8 mouse cellular contexts compared by ENCODE assay signal in genomic region chr11:121235475-121236238, GRCm38 (mm10). TPM values are rescaled to one million over a fixed set of nuclear protein-coding genes. Genes with fewer than 3 reads are reported as not detected.
A peak's percentile ranks its signal among the peaks of the same experiment; 100 is the strongest.
DNase-seq lines count a peak whose midpoint lies in the region; ATAC-seq lines count a peak whose summit lies in the region.

No protein-coding gene starts in this region.

- H3K4me3 ChIP-seq in heart, embryonic 15.5 days = no peak overlapping the region
- peak overlapping the region; percentile 61; the same call in 1 of the 2 replicates for H3K4me3 ChIP-seq in midbrain, embryonic 15.5 days

- H3K9ac ChIP-seq in heart, embryonic 15.5 days = no peak overlapping the region
- no peak overlapping the region for H3K9ac ChIP-seq in midbrain, embryonic 15.5 days

- no peak for ATAC-seq in heart, embryonic 15.5 days (replicated peaks; ENCODE audit: insufficient number of reproducible peaks, insufficient read depth, low FRiP score, low read depth)
- ATAC-seq in midbrain, embryonic 15.5 days (replicated peaks) = no peak

- DNase-seq in layer of hippocampus, postnatal 10 days (ENCODE audit: low spot score in 2 of 2) = peak; percentile 38 to 49
- DNase-seq in layer of hippocampus, postnatal 25 days (ENCODE audit: extremely low spot score in 1 of 2, low spot score in 1 of 2) = no peak
- DNase-seq in c-Kit-positive CD71-positive TER-119-positive erythroid progenitor cells, embryonic 14.5 days (ENCODE audit: low spot score) = peak; percentile 71
- DNase-seq in kidney, postnatal 4 days = peak; percentile 56 to 70
- peak; percentile 74 to 81 for DNase-seq in thymus, postnatal 10 days (ENCODE audit: low spot score in 2 of 2)
- no peak for DNase-seq in layer of hippocampus, adult 11-12 months (ENCODE audit: low spot score)

- 30% methylated on average over 9 of the region's 9 CpGs for WGBS in heart, embryonic 15.5 days
- WGBS in midbrain, embryonic 15.5 days = 29% methylated on average over 9 of the region's 9 CpGs

- H3K36me3 ChIP-seq in heart, embryonic 15.5 days = 0 out of 2 replicates have a peak, but pooled peaks cover 12% of the 10 kb centered on the region
- no peaks in the 10 kb centered on the region for H3K36me3 ChIP-seq in midbrain, embryonic 15.5 days (replicated peaks)

- peak overlapping the region; percentile 100 for H3K27ac ChIP-seq in heart, embryonic 15.5 days
- H3K27ac ChIP-seq in midbrain, embryonic 15.5 days = peak overlapping the region; percentile 99

- no peaks in the 10 kb centered on the region for H3K27me3 ChIP-seq in heart, embryonic 15.5 days
- no peaks in the 10 kb centered on the region for H3K27me3 ChIP-seq in midbrain, embryonic 15.5 days (replicated peaks)

- no peaks in the 10 kb centered on the region for H3K9me3 ChIP-seq in heart, embryonic 15.5 days (replicated peaks)
- H3K9me3 ChIP-seq in midbrain, embryonic 15.5 days = no peaks in the 10 kb centered on the region

- H3K4me2 ChIP-seq in heart, embryonic 15.5 days = peak overlapping the region; percentile 64
- peak overlapping the region; percentile 56; the same call in 1 of the 2 replicates for H3K4me2 ChIP-seq in midbrain, embryonic 15.5 days

- peaks cover 43% of the 10 kb centered on the region for H3K4me1 ChIP-seq in heart, embryonic 15.5 days (replicated peaks)
- H3K4me1 ChIP-seq in midbrain, embryonic 15.5 days = peaks cover 35% of the 10 kb centered on the region

RNA-seq across cellular contexts. Expression of gene Narf, which starts 1.4 kb away (rescaled TPM):
- total RNA-seq in layer of hippocampus, postnatal 10 days (2021) = 10 to 100 TPM; 58.2 to 71.4 TPM
- 10 to 100 TPM; 52.9 to 55.6 TPM for total RNA-seq in layer of hippocampus, postnatal 25 days (2021)
- 52.4 and 65.6 TPM in 2 replicates for polyA plus RNA-seq in heart, embryonic 15.5 days (2015; fragmentation: Nextera tagmentation; extraction: Ambion mirVana)
- 101 and 106 TPM in 2 replicates for polyA plus RNA-seq in midbrain, embryonic 15.5 days (2015; fragmentation: Nextera tagmentation; extraction: Ambion mirVana)

RNA-seq across cellular contexts. Expression of gene Cybc1, which starts 6.5 kb away (rescaled TPM):
- 10 to 100 TPM; 30.6 to 31.7 TPM for total RNA-seq in layer of hippocampus, postnatal 10 days (2021)
- total RNA-seq in layer of hippocampus, postnatal 25 days (2021) = 10 to 100 TPM; 23.3 to 24.0 TPM
- polyA plus RNA-seq in heart, embryonic 15.5 days (2015; fragmentation: Nextera tagmentation; extraction: Ambion mirVana) = 19.1 and 29.7 TPM in 2 replicates
- polyA plus RNA-seq in midbrain, embryonic 15.5 days (2015; fragmentation: Nextera tagmentation; extraction: Ambion mirVana) = 38.4 and 41.4 TPM in 2 replicates

RNA-seq across cellular contexts. Expression of gene Foxk2, which starts 24.1 kb away (rescaled TPM):
- 100 to 1,000 TPM in 1 of 2 experiments, 10 to 100 TPM in 1; 93.6 to 102 TPM for total RNA-seq in layer of hippocampus, postnatal 10 days (2021)
- 10 to 100 TPM; 79.4 to 82.9 TPM for total RNA-seq in layer of hippocampus, postnatal 25 days (2021)
- polyA plus RNA-seq in heart, embryonic 15.5 days (2015; fragmentation: Nextera tagmentation; extraction: Ambion mirVana) = 5.7 and 8.2 TPM in 2 replicates
- 14.3 and 17.1 TPM in 2 replicates for polyA plus RNA-seq in midbrain, embryonic 15.5 days (2015; fragmentation: Nextera tagmentation; extraction: Ambion mirVana)

RNA-seq across cellular contexts. Expression of gene Ogfod3, which starts 31.1 kb away (rescaled TPM):
- 1 to 10 TPM; 7.4 to 9.5 TPM for total RNA-seq in layer of hippocampus, postnatal 10 days (2021)
- 1 to 10 TPM; 7.1 to 7.3 TPM for total RNA-seq in layer of hippocampus, postnatal 25 days (2021)
- polyA plus RNA-seq in heart, embryonic 15.5 days (2015; fragmentation: Nextera tagmentation; extraction: Ambion mirVana) = 26.4 and 29.8 TPM in 2 replicates
- polyA plus RNA-seq in midbrain, embryonic 15.5 days (2015; fragmentation: Nextera tagmentation; extraction: Ambion mirVana) = 22.4 and 26.6 TPM in 2 replicates

RNA-seq across cellular contexts. Expression of gene Hexdc, which starts 31.4 kb away (rescaled TPM):
- 10 to 100 TPM; 38.7 to 41.1 TPM for total RNA-seq in layer of hippocampus, postnatal 10 days (2021)
- total RNA-seq in layer of hippocampus, postnatal 25 days (2021) = 10 to 100 TPM; 22.1 to 26.5 TPM
- polyA plus RNA-seq in heart, embryonic 15.5 days (2015; fragmentation: Nextera tagmentation; extraction: Ambion mirVana) = 7.3 and 9.2 TPM in 2 replicates
- 33.7 and 34.6 TPM in 2 replicates for polyA plus RNA-seq in midbrain, embryonic 15.5 days (2015; fragmentation: Nextera tagmentation; extraction: Ambion mirVana)

Comparison
In these comparisons a context has a peak if more than half of its experiments do, and no peak if none do; other contexts are left out.
1. DNase-seq: peak in layer of hippocampus, postnatal 10 days (2 of 2), c-Kit-positive CD71-positive TER-119-positive erythroid progenitor cells, embryonic 14.5 days (single experiment), kidney, postnatal 4 days (2 of 2) and thymus, postnatal 10 days (2 of 2); none in layer of hippocampus, postnatal 25 days (0 of 2) and layer of hippocampus, adult 11-12 months (single experiment).